Mouse (Mus musculus): ENCODE measurements around the gene Ppa2. TPM values are rescaled to one million over a fixed set of nuclear protein-coding genes. Genes with fewer than 3 reads are reported as not detected.

Gene Ppa2
- polyA plus RNA-seq, 1 experiment = 48.5 TPM

- TF ChIP-seq POLR2A (IDR thresholded peaks at IDR 0.05; ENCODE audit: low read depth, low read length) (no peak), CTCF (IDR thresholded peaks at IDR 0.05; ENCODE audit: extremely low read depth, insufficient read length, insufficient replicate concordance, low read depth, low read length) (no peak)
Measured at GRCm38 (mm10) chr3:133382147-133382546, 72.2 kb downstream of the Ppa2 start.

GRCm38 (mm10) chr3:133384164-133384708 is 74.3 kb downstream of the Ppa2 start:
- Histone ChIP-seq H3K4me3 (ENCODE audit: low read depth, low read length) (no peak overlapping the region), H3K27ac (ENCODE audit: insufficient read depth, low read depth, low read length) (no peak overlapping the region), H3K36me3 (ENCODE audit: control insufficient read depth, insufficient read depth, low read length) (peaks cover under 1% of the 10 kb centered on the region; the same call in 1 of the 2 replicates), H3K27me3 (ENCODE audit: control insufficient read depth, insufficient read depth, low read length) (no peaks in the 10 kb centered on the region; the same call in 1 of the 2 replicates), H3K4me1 (ENCODE audit: control insufficient read depth, insufficient read depth, insufficient read length, low read length) (no peaks in the 10 kb centered on the region)
- TF ChIP-seq CTCF (IDR thresholded peaks at IDR 0.05; ENCODE audit: extremely low read depth, insufficient read length, insufficient replicate concordance, low read depth, low read length) (no peak), POLR2A (IDR thresholded peaks at IDR 0.05; ENCODE audit: low read depth, low read length) (no peak)
- 81% methylated on average over 6 of the region's 6 CpGs for WGBS

More at GRCm38 (mm10) chr3:133382147-133382546, 72.2 kb downstream of the Ppa2 start:
- Histone ChIP-seq H3K4me1 (ENCODE audit: control insufficient read depth, insufficient read depth, insufficient read length, low read length) (no peaks in the 10 kb centered on the region), H3K27me3 (ENCODE audit: control insufficient read depth, insufficient read depth, low read length) (no peaks in the 10 kb centered on the region; the same call in 1 of the 2 replicates), H3K36me3 (ENCODE audit: control insufficient read depth, insufficient read depth, low read length) (peaks cover 8% of the 10 kb centered on the region), H3K4me3 (ENCODE audit: low read depth, low read length) (no peak overlapping the region), H3K27ac (ENCODE audit: insufficient read depth, low read depth, low read length) (no peak overlapping the region)
- 78% methylated on average over 9 of the region's 9 CpGs for WGBS

- Histone ChIP-seq H3K4me1 (ENCODE audit: control insufficient read depth, insufficient read depth, insufficient read length, low read length) (no peaks in the 10 kb centered on the region), H3K27me3 (ENCODE audit: control insufficient read depth, insufficient read depth, low read length) (no peaks in the 10 kb centered on the region; the same call in 1 of the 2 replicates), H3K27ac (ENCODE audit: insufficient read depth, low read depth, low read length) (no peak overlapping the region), H3K36me3 (ENCODE audit: control insufficient read depth, insufficient read depth, low read length) (no peaks in the 10 kb centered on the region), H3K4me3 (ENCODE audit: low read depth, low read length) (no peak overlapping the region)
- TF ChIP-seq POLR2A (IDR thresholded peaks at IDR 0.05; ENCODE audit: low read depth, low read length) (no peak), CTCF (IDR thresholded peaks at IDR 0.05; ENCODE audit: extremely low read depth, insufficient read length, insufficient replicate concordance, low read depth, low read length) (no peak)
- WGBS = 76% methylated on average over 7 of the region's 7 CpGs
Measured at GRCm38 (mm10) chr3:133387283-133387682, 77.4 kb downstream of the Ppa2 start.

GRCm38 (mm10) chr3:133389803-133390387 is 80.0 kb downstream of the Ppa2 start:
- Histone ChIP-seq H3K36me3 (ENCODE audit: control insufficient read depth, insufficient read depth, low read length) (no peaks in the 10 kb centered on the region), H3K4me3 (ENCODE audit: low read depth, low read length) (no peak overlapping the region), H3K27ac (ENCODE audit: insufficient read depth, low read depth, low read length) (no peak overlapping the region), H3K27me3 (ENCODE audit: control insufficient read depth, insufficient read depth, low read length) (no peaks in the 10 kb centered on the region; the same call in 1 of the 2 replicates), H3K4me1 (ENCODE audit: control insufficient read depth, insufficient read depth, insufficient read length, low read length) (no peaks in the 10 kb centered on the region)
- TF ChIP-seq CTCF (IDR thresholded peaks at IDR 0.05; ENCODE audit: extremely low read depth, insufficient read length, insufficient replicate concordance, low read depth, low read length) (no peak), POLR2A (IDR thresholded peaks at IDR 0.05; ENCODE audit: low read depth, low read length) (no peak)
- WGBS = 91% methylated on average over 10 of the region's 10 CpGs

- WGBS = 71% methylated on average over 2 of the region's 2 CpGs
- Histone ChIP-seq H3K27ac (ENCODE audit: insufficient read depth, low read depth, low read length) (no peak overlapping the region), H3K4me1 (ENCODE audit: control insufficient read depth, insufficient read depth, insufficient read length, low read length) (no peaks in the 10 kb centered on the region), H3K27me3 (ENCODE audit: control insufficient read depth, insufficient read depth, low read length) (no peaks in the 10 kb centered on the region), H3K4me3 (ENCODE audit: low read depth, low read length) (no peak overlapping the region), H3K36me3 (ENCODE audit: control insufficient read depth, insufficient read depth, low read length) (no peaks in the 10 kb centered on the region)
- TF ChIP-seq POLR2A (IDR thresholded peaks at IDR 0.05; ENCODE audit: low read depth, low read length) (no peak), CTCF (IDR thresholded peaks at IDR 0.05; ENCODE audit: extremely low read depth, insufficient read length, insufficient replicate concordance, low read depth, low read length) (no peak)
Measured at GRCm38 (mm10) chr3:133394531-133394930, 84.6 kb downstream of the Ppa2 start.

- H3K4me1 ChIP-seq (ENCODE audit: control insufficient read depth, insufficient read depth, insufficient read length, low read length) = no peaks in the 10 kb centered on the region
- H3K4me3 ChIP-seq (ENCODE audit: low read depth, low read length) = no peak overlapping the region
- no peak overlapping the region for H3K27ac ChIP-seq (ENCODE audit: insufficient read depth, low read depth, low read length)
- TF ChIP-seq CTCF (IDR thresholded peaks at IDR 0.05; ENCODE audit: extremely low read depth, insufficient read length, insufficient replicate concordance, low read depth, low read length) (no peak), POLR2A (IDR thresholded peaks at IDR 0.05; ENCODE audit: low read depth, low read length) (no peak)
- no peaks in the 10 kb centered on the region for H3K36me3 ChIP-seq (ENCODE audit: control insufficient read depth, insufficient read depth, low read length)
- H3K27me3 ChIP-seq (ENCODE audit: control insufficient read depth, insufficient read depth, low read length) = no peaks in the 10 kb centered on the region
- 81% methylated on average over 4 of the region's 4 CpGs for WGBS
Measured at GRCm38 (mm10) chr3:133403849-133404248, 93.9 kb downstream of the Ppa2 start.

- H3K36me3 ChIP-seq (ENCODE audit: control insufficient read depth, insufficient read depth, low read length) = no peaks in the 10 kb centered on the region
Measured at GRCm38 (mm10) chr3:133405636-133406035, 95.7 kb downstream of the Ppa2 start.

More at GRCm38 (mm10) chr3:133405636-133406035, 95.7 kb downstream of the Ppa2 start:
- Histone ChIP-seq H3K27me3 (ENCODE audit: control insufficient read depth, insufficient read depth, low read length) (no peaks in the 10 kb centered on the region), H3K4me3 (ENCODE audit: low read depth, low read length) (no peak overlapping the region), H3K4me1 (ENCODE audit: control insufficient read depth, insufficient read depth, insufficient read length, low read length) (no peaks in the 10 kb centered on the region), H3K27ac (ENCODE audit: insufficient read depth, low read depth, low read length) (no peak overlapping the region)
- WGBS = 80% methylated on average over 3 of the region's 3 CpGs
- TF ChIP-seq POLR2A (IDR thresholded peaks at IDR 0.05; ENCODE audit: low read depth, low read length) (no peak), CTCF (IDR thresholded peaks at IDR 0.05; ENCODE audit: extremely low read depth, insufficient read length, insufficient replicate concordance, low read depth, low read length) (no peak)

Data from small intestine, adult 2 months (tissue).